Mouse (Mus musculus) ES-Bruce4 (cell line): ENCODE measurements around the gene Large2.

Experiments
- CTCF ChIP-seq: IDR thresholded peaks from one replicate; pipeline ENCODE4 v1.8.1; 2011; ENCODE audit warnings: low read depth, low read length
- POLR2A ChIP-seq: IDR thresholded peaks from one replicate; pipeline ENCODE4 v1.8.1; 2011; ENCODE audit warnings: low read length; ENCODE audit not compliant: insufficient read depth

DNA sequence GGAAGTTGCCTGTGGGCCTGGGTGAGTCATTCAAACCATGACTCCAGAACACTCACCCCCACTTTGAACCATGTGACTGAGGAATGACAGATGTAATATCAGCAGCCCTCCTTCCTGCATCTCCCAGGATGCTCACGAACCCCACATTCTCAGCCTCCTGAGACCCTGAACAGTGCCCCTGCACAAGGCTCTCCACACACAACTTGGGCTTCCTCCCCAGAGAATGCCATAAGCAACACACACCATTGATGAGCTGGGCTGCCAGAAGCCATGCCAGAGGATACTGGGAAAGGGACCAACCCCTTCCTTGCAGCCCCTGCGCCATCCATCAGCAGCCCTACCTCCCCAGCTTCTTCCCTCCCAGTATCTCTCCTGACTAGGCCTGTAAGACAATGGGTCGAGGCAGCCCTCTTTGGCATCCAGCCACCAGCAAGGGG lies 13.4 kb upstream of the Large2 start:
- TF ChIP-seq POLR2A (no peak), CTCF (no peak)
